Mouse (Mus musculus) small intestine, adult 2 months (tissue): ENCODE data around the gene Hal.

Experiments used
- CTCF ChIP-seq: fragments of 200-500 bp; IDR thresholded peaks from 2 replicates; pipeline ENCODE4 v1.5.1; 2012; ENCODE audit warnings: low read depth, mild to moderate bottlenecking, control low read depth, inconsistent platforms, low read length, moderate library complexity, mixed read lengths; ENCODE audit not compliant: insufficient replicate concordance, insufficient read length; ENCODE audit errors: extremely low read depth
- POLR2A ChIP-seq: fragments of 200-500 bp; IDR thresholded peaks from 2 replicates; pipeline ENCODE4 v1.6.1; 2012; ENCODE audit warnings: low read depth, mild to moderate bottlenecking, control low read depth, inconsistent platforms, low read length, moderate library complexity

DNA sequence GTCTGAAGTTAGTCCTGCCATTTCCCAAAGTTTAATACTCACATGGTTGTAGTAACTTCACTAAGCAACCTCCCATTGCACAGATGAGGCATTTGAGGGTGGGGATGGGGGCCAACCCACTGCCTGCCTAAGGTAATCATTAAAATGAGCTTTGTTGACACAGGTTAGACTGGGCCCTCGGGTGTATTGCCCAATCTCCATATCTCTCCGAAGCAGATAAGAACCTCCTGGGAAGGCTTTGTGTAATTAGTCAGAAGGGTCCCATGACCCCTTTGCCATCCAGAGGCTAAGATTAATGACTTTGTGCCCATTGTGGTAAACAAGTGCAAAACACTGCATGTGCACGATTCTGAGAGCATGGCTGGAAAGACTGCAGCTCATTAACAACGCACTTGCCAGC lies 29.2 kb downstream of the Hal start:
- TF ChIP-seq POLR2A, result no peak
- TF ChIP-seq CTCF, result no peak
